Mouse (Mus musculus): ENCODE data around the gene Adgre1.

Adgre1 gene

DNA sequence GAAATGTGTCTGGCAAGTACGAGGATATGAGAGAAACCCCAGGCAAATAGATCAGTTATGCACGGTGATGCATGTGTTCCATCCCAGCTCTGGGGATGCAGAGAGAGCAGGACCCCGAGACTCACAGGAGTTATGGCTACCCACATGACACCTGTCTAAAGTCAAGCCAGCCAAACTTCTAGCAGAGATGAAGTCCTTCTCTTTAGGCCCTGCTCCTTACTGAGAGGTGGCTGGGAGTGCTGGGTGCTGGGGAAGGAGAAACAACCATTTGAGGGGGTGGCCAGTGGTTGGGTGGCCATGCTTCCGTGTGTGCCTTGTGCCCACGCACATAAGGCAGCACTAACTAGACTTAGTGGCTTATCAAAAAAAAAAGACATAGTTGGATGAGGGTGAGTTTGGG lies 8.3 kb upstream of the Adgre1 start:
- TF ChIP-seq GATA4 (IDR thresholded peaks at IDR 0.05; ENCODE audit: insufficient replicate concordance, low read length): no peak

GRCm38 (mm10) chr17:57351107-57351506 lies 7.4 kb upstream of the Adgre1 start:
- no peak for TF ChIP-seq GATA4 (IDR thresholded peaks at IDR 0.05; ENCODE audit: insufficient replicate concordance, low read length)

GRCm38 (mm10) chr17:57359485-57360241 lies 1.2 kb downstream of the Adgre1 start:
- TF ChIP-seq GATA4 (IDR thresholded peaks at IDR 0.05; ENCODE audit: insufficient replicate concordance, low read length): no peak
